ENCODE assay signal across 8 mouse cellular contexts in the genomic region with DNA sequence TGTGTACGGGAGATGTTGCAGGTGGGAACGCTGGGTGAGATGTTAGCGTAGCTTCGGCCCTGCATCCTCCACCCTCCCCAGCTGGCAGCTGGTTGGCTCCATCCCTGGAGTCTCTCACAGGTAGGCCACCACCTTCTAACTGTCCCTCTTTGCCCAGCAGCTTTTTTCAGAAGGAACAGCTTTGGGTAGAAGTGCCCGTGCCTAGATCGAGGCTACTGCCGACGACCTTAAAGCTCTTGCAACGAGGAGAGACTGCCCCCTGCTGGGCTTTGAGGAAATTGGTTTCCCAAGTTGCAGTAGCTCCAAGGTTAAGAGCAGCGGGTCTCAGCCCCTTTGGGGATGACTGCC. TPM values are rescaled to one million over a fixed set of nuclear protein-coding genes. Genes with fewer than 3 reads are reported as not detected.
A peak's percentile ranks its signal among the peaks of the same experiment; 100 is the strongest.
DNase-seq lines count a peak whose midpoint lies in the region; ATAC-seq and TF ChIP-seq lines count a peak whose summit lies in the region.
"Had no signal": no experiment of that assay in that cellular context is flagged by ENCODE, and none has a peak within 500 bp of the region (broad histone marks: within the 10 kb centered on the region; RNA-seq: fewer than 3 reads in every experiment).

No protein-coding gene starts in this region.

- H3K27me3 ChIP-seq in small intestine, adult 2 months (ENCODE audit: control insufficient read depth, insufficient read depth, low read length) = no peaks in the 10 kb centered on the region

- peaks cover 57% of the 10 kb centered on the region for H3K36me3 ChIP-seq in small intestine, adult 2 months (ENCODE audit: control insufficient read depth, insufficient read depth, low read length)
- H3K36me3 ChIP-seq: heart, embryonic 15.5 days had no signal

- H3K4me3 ChIP-seq in small intestine, adult 2 months (ENCODE audit: low read depth, low read length) = no peak overlapping the region
- H3K4me3 ChIP-seq: heart, embryonic 15.5 days had no signal

- no peak for TF ChIP-seq POLR2A in small intestine, adult 2 months (IDR thresholded peaks at IDR 0.05; ENCODE audit: low read depth, low read length)

- peak; percentile 78 for TF ChIP-seq CTCF in small intestine, adult 2 months (IDR thresholded peaks at IDR 0.05; ENCODE audit: extremely low read depth, insufficient read length, insufficient replicate concordance, low read depth, low read length)

- H3K4me1 ChIP-seq in small intestine, adult 2 months (ENCODE audit: control insufficient read depth, insufficient read depth, insufficient read length, low read length) = no peaks in the 10 kb centered on the region
- H3K4me1 ChIP-seq: heart, embryonic 15.5 days had no signal

- no peak overlapping the region for H3K27ac ChIP-seq in small intestine, adult 2 months (ENCODE audit: insufficient read depth, low read depth, low read length)
- H3K27ac ChIP-seq: heart, embryonic 15.5 days had no signal

- ATAC-seq in frontal cortex, adult (ENCODE audit: low TSS enrichment) = peak; percentile 71

- peak; percentile 81 to 82 for DNase-seq in B cell, adult 2 months
- DNase-seq in ES-CJ7 (ENCODE audit: low read depth, low spot score) = peak; percentile 90
- DNase-seq in cerebellum, adult 18-20 months = peak; percentile 72 to 81
- DNase-seq in kidney, postnatal 36 days = peak; percentile 64 to 88
- peak; percentile 83 for DNase-seq in lung, postnatal 14 days

- WGBS in small intestine, adult 2 months = 45% methylated on average over 10 of the region's 10 CpGs

RNA-seq across cellular contexts. Expression of a gene that starts 15.2 kb away (rescaled TPM):
- 2.9 and 4.0 TPM in 2 replicates for polyA plus RNA-seq in small intestine, adult 2 months (2012; rRNA removed)

RNA-seq across cellular contexts. Expression of a gene that starts 19.1 kb away (rescaled TPM):
- 16.3 and 43.9 TPM in 2 replicates for polyA plus RNA-seq in small intestine, adult 2 months (2012; rRNA removed)
